27 mouse cellular contexts compared by ENCODE assay signal in the genomic region with DNA sequence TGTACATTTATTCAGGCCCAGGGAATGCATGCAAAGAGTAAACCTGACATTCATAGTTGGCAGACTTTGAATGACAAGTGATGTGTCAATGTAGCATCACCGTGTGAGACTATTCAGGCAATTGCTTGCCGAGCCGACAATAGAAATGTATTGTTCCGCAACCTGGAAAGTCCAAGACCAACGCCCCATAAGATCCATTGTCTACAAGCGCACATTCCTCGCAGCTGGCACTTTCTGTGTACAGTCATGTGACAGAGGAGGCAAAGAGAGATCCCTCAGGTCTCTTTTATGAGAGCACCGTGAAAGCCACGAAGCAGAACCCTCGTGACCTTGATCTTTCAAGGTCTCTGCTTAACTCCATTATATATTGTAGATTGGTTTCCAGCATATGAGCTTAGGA.
"Had no signal": no experiment of that assay in that cellular context is flagged by ENCODE, and none has a peak within 500 bp of the region (broad histone marks: within the 10 kb centered on the region; RNA-seq: fewer than 3 reads in every experiment).

No protein-coding gene starts in this region.

- H3K36me3 ChIP-seq: heart, embryonic 12.5 days; hindbrain, embryonic 10.5 days; hindbrain, embryonic 12.5 days; intestine, embryonic 15.5 days; limb, embryonic 10.5 days; limb, embryonic 12.5 days; liver, embryonic 13.5 days; liver, embryonic 15.5 days had no signal

- DNase-seq: gastrocnemius, adult 2 months; gastrocnemius, postnatal 10 days; gastrocnemius, postnatal 25 days; heart, adult 2 months; heart, postnatal 10 days; heart, postnatal 4 days; kidney, adult 18-20 months; kidney, adult 8-10 months; kidney, postnatal 10 days; kidney, postnatal 25 days; kidney, postnatal 4 days; liver; liver, embryonic 13.5 days had no signal

- H3K27ac ChIP-seq: gastrocnemius, adult 2 months; heart, adult 2 months; hindbrain, embryonic 10.5 days; hindbrain, embryonic 12.5 days; hindbrain, embryonic 14.5 days; intestine, embryonic 15.5 days; layer of hippocampus, adult 2 months; left cerebral cortex, adult 2 months; limb, embryonic 10.5 days; limb, embryonic 12.5 days; liver, embryonic 13.5 days; liver, embryonic 15.5 days had no signal

- H3K9ac ChIP-seq: heart, embryonic 12.5 days; hindbrain, embryonic 12.5 days; hindbrain, embryonic 14.5 days; intestine, embryonic 15.5 days; limb, embryonic 12.5 days; liver, embryonic 13.5 days; liver, embryonic 15.5 days had no signal

- H3K4me2 ChIP-seq: heart, embryonic 12.5 days; hindbrain, embryonic 12.5 days; hindbrain, embryonic 14.5 days; intestine, embryonic 15.5 days; limb, embryonic 12.5 days; liver, embryonic 11.5 days; liver, embryonic 13.5 days; liver, embryonic 15.5 days had no signal

- H3K4me1 ChIP-seq: liver, embryonic 15.5 days had no signal

- ATAC-seq: hindbrain, embryonic 16.5 days; inflammation-experienced regulatory T-cells, adult 6 months; intestine, embryonic 15.5 days; intestine, postnatal 0 days had no signal

- H3K9me3 ChIP-seq: heart, embryonic 12.5 days; hindbrain, embryonic 10.5 days; hindbrain, embryonic 12.5 days; intestine, embryonic 15.5 days; limb, embryonic 10.5 days; limb, embryonic 12.5 days; liver, embryonic 13.5 days; liver, embryonic 15.5 days had no signal

- H3K4me3 ChIP-seq: gastrocnemius, adult 2 months; heart, adult 2 months; heart, embryonic 12.5 days; hindbrain, embryonic 10.5 days; hindbrain, embryonic 12.5 days; intestine, embryonic 15.5 days; layer of hippocampus, adult 2 months; left cerebral cortex, adult 2 months; limb, embryonic 10.5 days; limb, embryonic 12.5 days; liver, embryonic 13.5 days; liver, embryonic 15.5 days had no signal
